Mouse (Mus musculus) kidney, adult 2 months (tissue): ENCODE results near the gene Smg1. TPM values are rescaled to one million over a fixed set of nuclear protein-coding genes. Genes with fewer than 3 reads are reported as not detected.

ENCODE experiments used
- DNase-seq: peaks from one replicate; pipeline ENCODE4 v3.0.0; 2021
- H3K27ac ChIP-seq: fragments of 200-500 bp; 2 replicates; pipeline ENCODE4 v1.5.1; 2012; ENCODE audit warnings: low read depth, low read length, control low read depth, inconsistent platforms; ENCODE audit not compliant: insufficient read depth
- H3K27me3 ChIP-seq: fragments of 200-500 bp; replicated peaks from 2 replicates; pipeline ENCODE4 v1.6.1; 2012; ENCODE audit warnings: mild to moderate bottlenecking, moderate library complexity, low read length, inconsistent platforms; ENCODE audit not compliant: control insufficient read depth, insufficient read depth
- H3K36me3 ChIP-seq: fragments of 200-500 bp; 2 replicates; pipeline ENCODE4 v1.6.1; 2012; ENCODE audit warnings: mild to moderate bottlenecking, moderate library complexity, low read length, inconsistent platforms; ENCODE audit not compliant: control insufficient read depth, insufficient read depth
- H3K4me1 ChIP-seq: fragments of 200-500 bp; 2 replicates; pipeline ENCODE4 v1.6.1; 2011; ENCODE audit warnings: low read length; ENCODE audit not compliant: control insufficient read depth, insufficient read depth
- H3K4me3 ChIP-seq: fragments of 200-500 bp; 2 replicates; pipeline ENCODE4 v1.5.1; 2011; ENCODE audit warnings: mild to moderate bottlenecking, low read depth, low read length, control low read depth; ENCODE audit not compliant: insufficient read depth
- CTCF ChIP-seq: fragments of 200-500 bp; conservative IDR thresholded peaks from 2 replicates; pipeline ENCODE4 v1.5.1; 2011; ENCODE audit warnings: low read depth, mild to moderate bottlenecking, control low read depth, low read length, moderate library complexity, mixed read lengths; ENCODE audit not compliant: insufficient read depth, insufficient read length
- POLR2A ChIP-seq: fragments of 200-500 bp; IDR thresholded peaks from one replicate; pipeline ENCODE4 v1.6.1; 2011; ENCODE audit warnings: low read depth, low read length, control low read depth
- WGBS: fragments of 180-500 bp; shearing (Covaris S2); methylation state at CpG from one replicate; pipeline ENCODE4 v1.1.7; 2018; 5-methylcytosine and 5-hydroxymethylcytosine counted together
- polyA plus RNA-seq: library from polyadenylated mRNA; depleted of rRNA; stranded (reverse); fragments of >200 nt; gene quantifications from 2 replicates; pipeline ENCODE4 v1.2.3, GENCODE M21; 2012

The Smg1 gene
- polyA plus RNA-seq, 1 experiment = 15.5 TPM

DNA sequence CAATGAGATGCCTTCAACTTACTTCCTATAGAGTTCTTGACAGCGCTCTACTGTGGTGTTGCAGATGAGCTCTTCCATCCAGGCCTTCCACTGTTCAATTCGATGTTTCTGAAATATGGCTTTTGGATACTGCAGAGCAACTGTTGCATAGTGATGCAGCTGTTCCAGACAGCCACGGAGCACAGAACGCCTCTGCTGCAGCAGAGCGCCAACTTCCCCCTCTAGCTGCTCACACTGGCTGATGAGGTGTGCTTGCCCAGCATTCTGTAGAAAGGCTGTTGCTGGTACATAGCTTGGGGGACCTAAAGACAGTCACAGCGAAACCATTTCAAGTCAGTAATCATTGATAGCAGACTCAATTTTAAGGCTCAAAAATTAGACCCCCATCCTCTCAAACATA lies 89.3 kb downstream of the Smg1 start:
- DNase-seq = no peak
- WGBS = 92% methylated on average over 6 of the region's 6 CpGs
- Histone ChIP-seq H3K36me3 (peaks cover 24% of the 10 kb centered on the region), H3K4me1 (no peaks in the 10 kb centered on the region), H3K4me3 (no peak overlapping the region), H3K27ac (no peak overlapping the region), H3K27me3 (no peaks in the 10 kb centered on the region)
- no peak for TF ChIP-seq CTCF
- no peak for TF ChIP-seq POLR2A

DNA sequence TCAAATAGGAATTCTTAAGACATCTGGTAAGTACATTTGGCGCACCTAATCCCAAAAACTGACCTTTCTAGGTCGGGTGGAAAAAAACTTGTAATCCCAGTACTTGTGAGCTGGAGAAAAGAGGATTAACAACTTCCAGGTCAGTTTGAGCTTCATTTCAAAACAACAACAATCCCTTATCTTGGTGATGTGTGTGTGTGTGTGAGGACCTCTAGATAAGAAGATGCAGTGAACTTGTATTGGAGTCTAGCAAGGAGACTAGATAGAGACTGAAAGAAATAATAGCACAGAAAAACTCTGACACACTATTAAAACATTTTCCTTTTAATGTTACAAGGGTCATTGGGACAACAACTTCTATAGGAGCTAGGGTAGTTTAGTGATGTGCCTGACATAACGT lies 99.9 kb downstream of the Smg1 start:
- H3K4me1 ChIP-seq = no peaks in the 10 kb centered on the region
- H3K27ac ChIP-seq = no peak overlapping the region
- WGBS = 80% methylated on average over 3 of the region's 3 CpGs
- no peak overlapping the region for H3K4me3 ChIP-seq
- peaks cover 17% of the 10 kb centered on the region for H3K36me3 ChIP-seq
- TF ChIP-seq POLR2A (no peak), CTCF (no peak)
- H3K27me3 ChIP-seq = no peaks in the 10 kb centered on the region
- no peak for DNase-seq

DNA sequence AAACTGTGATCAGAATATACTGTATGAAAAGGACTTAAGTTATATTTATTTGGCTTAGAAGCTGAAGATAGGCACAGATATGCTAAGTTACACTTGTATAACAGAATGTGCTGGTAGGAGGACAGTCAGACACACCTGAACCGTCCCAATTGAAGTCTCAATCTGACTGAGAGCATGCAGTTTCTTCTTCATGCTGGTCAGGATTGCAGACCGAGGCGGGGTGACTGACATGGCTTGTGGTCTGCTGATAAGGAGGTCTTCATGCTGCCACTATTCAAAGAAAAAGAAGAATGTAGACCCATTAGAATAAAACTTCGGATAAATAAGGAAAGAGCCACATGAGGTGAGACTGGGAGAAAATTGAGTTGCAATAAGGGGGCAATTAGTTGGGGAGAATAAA lies 100.3 kb downstream of the Smg1 start:
- no peak overlapping the region for H3K4me3 ChIP-seq
- WGBS = 90% methylated on average over 4 of the region's 4 CpGs
- H3K36me3 ChIP-seq = peaks cover 17% of the 10 kb centered on the region
- H3K27me3 ChIP-seq = no peaks in the 10 kb centered on the region
- no peaks in the 10 kb centered on the region for H3K4me1 ChIP-seq
- no peak for DNase-seq
- TF ChIP-seq POLR2A = no peak
- no peak overlapping the region for H3K27ac ChIP-seq

DNA sequence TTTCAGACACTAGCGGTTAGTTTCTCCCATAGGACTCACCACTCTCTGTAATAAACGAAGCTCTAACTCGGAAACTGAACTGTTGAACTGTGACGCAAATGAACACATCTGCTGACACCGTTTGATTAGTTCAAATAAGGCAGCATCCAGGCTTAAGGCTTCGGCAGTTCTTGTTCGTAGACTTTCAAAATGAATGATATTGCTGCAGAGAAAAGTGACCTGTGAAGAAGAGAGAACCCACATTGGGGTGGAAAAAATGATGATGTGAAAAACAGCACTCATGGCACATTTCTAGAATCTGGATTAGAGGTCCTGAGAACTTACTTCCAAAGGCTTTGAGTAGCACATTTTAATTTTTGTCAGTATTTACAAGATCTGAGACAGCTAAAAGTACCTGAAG lies 102.2 kb downstream of the Smg1 start:
- Histone ChIP-seq H3K36me3 (peaks cover 20% of the 10 kb centered on the region), H3K27ac (no peak overlapping the region), H3K27me3 (no peaks in the 10 kb centered on the region), H3K4me3 (no peak overlapping the region), H3K4me1 (no peaks in the 10 kb centered on the region)
- no peak for DNase-seq
- WGBS = 86% methylated on average over 7 of the region's 7 CpGs
- TF ChIP-seq CTCF (no peak), POLR2A (no peak)

DNA sequence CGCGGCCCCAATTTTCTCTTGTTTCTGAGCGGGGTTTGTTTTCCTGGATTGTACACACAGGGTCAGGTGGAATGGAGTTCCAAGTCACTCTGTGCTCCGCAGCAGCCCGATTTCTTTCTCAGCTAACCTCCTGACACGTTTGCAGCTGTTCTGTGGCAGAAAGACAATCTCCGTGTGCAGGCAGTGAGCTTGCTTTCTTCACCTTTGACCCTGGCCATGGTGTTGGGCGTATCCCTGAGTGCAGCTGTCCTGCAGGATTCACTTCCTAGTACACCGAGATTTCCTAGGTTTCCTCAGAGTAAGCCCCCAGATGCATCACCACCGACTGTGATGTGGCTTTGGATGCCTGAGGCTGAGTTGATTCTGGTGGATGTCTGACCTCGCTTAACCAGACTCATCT lies 108.3 kb downstream of the Smg1 start:
- Histone ChIP-seq H3K4me1 (no peaks in the 10 kb centered on the region; the same call in 1 of the 2 replicates), H3K36me3 (peaks cover 5% of the 10 kb centered on the region), H3K27ac (no peak overlapping the region), H3K27me3 (no peaks in the 10 kb centered on the region), H3K4me3 (no peak overlapping the region)
- TF ChIP-seq CTCF = no peak
- no peak for TF ChIP-seq POLR2A
- DNase-seq = no peak
- 59% methylated on average over 11 of the region's 11 CpGs for WGBS

DNA sequence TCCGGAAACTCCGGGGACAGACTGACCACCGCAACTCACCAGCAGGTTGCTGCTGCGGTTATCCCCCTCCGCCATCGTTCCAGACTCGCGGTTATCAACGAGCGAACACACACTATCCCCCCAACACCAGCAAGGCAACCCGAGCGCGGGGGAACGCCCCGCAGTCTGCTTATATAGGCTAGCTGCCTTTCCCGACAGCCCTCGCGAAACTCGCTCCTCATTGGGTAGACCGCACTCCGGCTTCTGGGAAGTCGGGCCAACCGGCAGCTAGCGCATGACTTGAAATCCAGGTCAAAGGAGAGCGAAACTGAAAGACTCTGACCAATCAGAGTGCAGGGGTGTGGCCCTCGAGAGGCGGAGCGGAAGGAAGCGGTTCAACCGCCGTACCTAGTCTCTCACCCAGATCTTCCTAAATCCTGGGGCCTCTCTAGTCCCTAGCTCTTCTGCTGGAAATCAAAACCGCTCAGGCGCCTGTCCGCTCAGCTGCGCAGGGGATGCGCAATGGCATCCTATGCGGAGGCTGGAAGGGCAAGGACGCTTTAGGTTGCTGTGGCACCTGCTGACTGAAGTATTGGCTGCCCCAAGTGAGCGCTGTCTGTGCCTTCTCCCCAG lies 113.9 kb downstream of the Smg1 start, which contains the start of gene Arl6ip1:
Gene Arl6ip1 (minus strand): TSS at position 233 of the 612 bp plus-strand sequence.
- peak; percentile 99 for TF ChIP-seq POLR2A
- TF ChIP-seq CTCF = no peak
- Histone ChIP-seq H3K27me3 (no peaks in the 10 kb centered on the region), H3K36me3 (peaks cover 5% of the 10 kb centered on the region; the same call in 1 of the 2 replicates), H3K4me3 (peak within 1 kb of the TSS; percentile 76), H3K4me1 (peaks cover 11% of the 10 kb centered on the region), H3K27ac (peak within 1 kb of the TSS; percentile 90)
- DNase-seq = peak; percentile 99
- WGBS = under 1% methylated on average over 39 of the region's 39 CpGs

DNA sequence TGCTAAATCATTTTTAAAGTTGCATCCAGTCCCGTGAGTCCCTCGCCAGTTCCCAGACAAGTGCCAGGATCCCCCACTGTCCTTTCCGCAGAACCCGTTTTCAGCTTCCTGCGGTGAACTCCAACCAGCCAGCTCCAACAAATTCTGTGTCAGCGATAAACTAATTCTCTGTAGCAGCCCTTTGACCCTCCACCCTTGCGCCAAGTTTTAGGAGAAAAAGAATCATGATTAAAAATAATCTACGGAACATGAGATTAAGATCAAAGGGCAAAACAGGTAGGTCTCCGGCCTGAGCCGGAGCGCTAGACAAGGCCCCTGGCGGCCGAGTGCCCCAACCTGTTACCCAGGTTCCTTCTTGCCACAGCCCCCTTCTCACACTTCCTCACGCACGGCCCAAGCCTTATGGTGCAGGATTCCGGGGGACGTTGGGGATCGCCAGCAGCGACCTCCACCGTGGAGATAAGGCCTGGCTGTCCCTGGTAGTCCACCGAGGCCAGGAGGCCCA lies 114.5 kb downstream of the Smg1 start:
- peak; percentile 86 for DNase-seq
- H3K4me1 ChIP-seq = peaks cover 15% of the 10 kb centered on the region
- WGBS = 1% methylated on average over 21 of the region's 21 CpGs
- peak overlapping the region; percentile 74 for H3K4me3 ChIP-seq
- peaks cover 5% of the 10 kb centered on the region; the same call in 1 of the 2 replicates for H3K36me3 ChIP-seq
- 0 out of 2 replicates have a peak, but pooled peaks have one; percentile 11 for TF ChIP-seq CTCF
- no peak for TF ChIP-seq POLR2A
- no peaks in the 10 kb centered on the region for H3K27me3 ChIP-seq
- H3K27ac ChIP-seq = peak overlapping the region; percentile 90
